Mouse (Mus musculus): ENCODE data around the gene Jpt1. TPM values are rescaled to one million over a fixed set of nuclear protein-coding genes. Genes with fewer than 3 reads are reported as not detected.
"Not testable (repeated sequence)": the region's sequence is repeated elsewhere in the genome, so short reads cannot be mapped to it uniquely, and the experiment has no call there.

Jpt1 gene
- polyA plus RNA-seq, 1 experiment from 2014 or later: 371 TPM

- Histone ChIP-seq H3K9me3 (ENCODE audit: control insufficient read depth, low read length) (no peaks in the 10 kb centered on the region), H3K4me2 (replicated peaks; ENCODE audit: low read depth) (peak overlapping the region; percentile 47; the same call in 1 of the 2 replicates), H3K36me3 (ENCODE audit: control insufficient read depth, insufficient read depth, low read length) (0 out of 2 replicates have a peak, but pooled peaks cover 9% of the 10 kb centered on the region), H3K9ac (ENCODE audit: low read length) (no peak overlapping the region), H3K4me1 (replicated peaks; ENCODE audit: control insufficient read depth, insufficient read depth) (no peaks in the 10 kb centered on the region), H3K4me3 (ENCODE audit: low read depth, low read length) (peak overlapping the region; percentile 87; the same call in 1 of the 2 replicates), H3K27me3 (ENCODE audit: control insufficient read depth, insufficient read depth, low read length) (no peaks in the 10 kb centered on the region), H3K27ac (replicated peaks) (peak overlapping the region; percentile 100)
- ATAC-seq (ENCODE audit: low FRiP score, low TSS enrichment) (no peak), DNase-seq (ENCODE audit: low spot score) (no peak)
- 81% methylated on average over 10 of the region's 10 CpGs for WGBS
- TF ChIP-seq EP300 (optimal IDR thresholded peaks at IDR 0.05): no peak
- TF ChIP-seq CTCF (IDR thresholded peaks at IDR 0.05; ENCODE audit: low read depth): peak; percentile 30; the same call in 1 of the 2 replicates
Measured at GRCm38 (mm10) chr11:115536856-115537568, 22.8 kb upstream of the Jpt1 start.

GRCm38 (mm10) chr11:115536038-115536681 lies 22.0 kb upstream of the Jpt1 start, which contains the start of gene Sumo2:
Gene Sumo2, minus strand, starts transcription at chr11:115536276.
- Histone ChIP-seq H3K9ac (ENCODE audit: low read length) (peak within 1 kb of the TSS; percentile 95), H3K4me2 (replicated peaks; ENCODE audit: low read depth) (peak within 1 kb of the TSS; percentile 81), H3K27ac (replicated peaks) (peak within 1 kb of the TSS; percentile 100), H3K36me3 (ENCODE audit: control insufficient read depth, insufficient read depth, low read length) (0 out of 2 replicates have a peak, but pooled peaks cover 9% of the 10 kb centered on the region), H3K9me3 (ENCODE audit: control insufficient read depth, low read length) (no peaks in the 10 kb centered on the region), H3K4me1 (replicated peaks; ENCODE audit: control insufficient read depth, insufficient read depth) (no peaks in the 10 kb centered on the region), H3K27me3 (ENCODE audit: control insufficient read depth, insufficient read depth, low read length) (no peaks in the 10 kb centered on the region), H3K4me3 (ENCODE audit: low read depth, low read length) (peak within 1 kb of the TSS; percentile 87)
- TF ChIP-seq CTCF (IDR thresholded peaks at IDR 0.05; ENCODE audit: low read depth) (peak; percentile 24; the same call in 1 of the 2 replicates), EP300 (optimal IDR thresholded peaks at IDR 0.05) (no peak)
- 1% methylated on average over 43 of the region's 70 CpGs for WGBS
- DNase-seq (ENCODE audit: low spot score): peak; percentile 99
- peak; percentile 89 for ATAC-seq (ENCODE audit: low FRiP score, low TSS enrichment)

GRCm38 (mm10) chr11:115535401-115536037 lies 21.3 kb upstream of the Jpt1 start:
- Histone ChIP-seq H3K36me3 (ENCODE audit: control insufficient read depth, insufficient read depth, low read length) (0 out of 2 replicates have a peak, but pooled peaks cover 9% of the 10 kb centered on the region), H3K27me3 (ENCODE audit: control insufficient read depth, insufficient read depth, low read length) (no peaks in the 10 kb centered on the region), H3K27ac (replicated peaks) (peak overlapping the region; percentile 100), H3K4me3 (ENCODE audit: low read depth, low read length) (peak overlapping the region; percentile 87), H3K9ac (ENCODE audit: low read length) (peak overlapping the region; percentile 95), H3K9me3 (ENCODE audit: control insufficient read depth, low read length) (no peaks in the 10 kb centered on the region), H3K4me1 (replicated peaks; ENCODE audit: control insufficient read depth, insufficient read depth) (no peaks in the 10 kb centered on the region), H3K4me2 (replicated peaks; ENCODE audit: low read depth) (peak overlapping the region; percentile 81)
- 0% methylated on average over 41 of the region's 84 CpGs for WGBS
- no peak for TF ChIP-seq EP300 (optimal IDR thresholded peaks at IDR 0.05)
- TF ChIP-seq CTCF (IDR thresholded peaks at IDR 0.05; ENCODE audit: low read depth): no peak
- DNase-seq (ENCODE audit: low spot score) (peak; percentile 76), ATAC-seq (ENCODE audit: low FRiP score, low TSS enrichment) (peak; percentile 84)

GRCm38 (mm10) chr11:115534759-115535371 lies 20.7 kb upstream of the Jpt1 start:
- Histone ChIP-seq H3K27me3 (ENCODE audit: control insufficient read depth, insufficient read depth, low read length) (no peaks in the 10 kb centered on the region), H3K4me2 (replicated peaks; ENCODE audit: low read depth) (peak overlapping the region; percentile 81), H3K4me1 (replicated peaks; ENCODE audit: control insufficient read depth, insufficient read depth) (no peaks in the 10 kb centered on the region), H3K9me3 (ENCODE audit: control insufficient read depth, low read length) (no peaks in the 10 kb centered on the region), H3K36me3 (ENCODE audit: control insufficient read depth, insufficient read depth, low read length) (0 out of 2 replicates have a peak, but pooled peaks cover 9% of the 10 kb centered on the region), H3K4me3 (ENCODE audit: low read depth, low read length) (peak overlapping the region; percentile 87), H3K27ac (replicated peaks) (peak overlapping the region; percentile 100), H3K9ac (ENCODE audit: low read length) (peak overlapping the region; percentile 95)
- ATAC-seq (ENCODE audit: low FRiP score, low TSS enrichment): no peak
- no peak for DNase-seq (ENCODE audit: low spot score)
- 2% methylated on average over 11 of the region's 11 CpGs for WGBS
- no peak for TF ChIP-seq CTCF (IDR thresholded peaks at IDR 0.05; ENCODE audit: low read depth)
- no peak for TF ChIP-seq EP300 (optimal IDR thresholded peaks at IDR 0.05)

GRCm38 (mm10) chr11:115526446-115526845 lies 12.3 kb upstream of the Jpt1 start:
- H3K27ac ChIP-seq (replicated peaks); H3K4me1 ChIP-seq (replicated peaks; ENCODE audit: control insufficient read depth, insufficient read depth); H3K9ac ChIP-seq (ENCODE audit: low read length); ATAC-seq (ENCODE audit: low FRiP score, low TSS enrichment); H3K4me3 ChIP-seq (ENCODE audit: low read depth, low read length); H3K4me2 ChIP-seq (replicated peaks; ENCODE audit: low read depth); H3K27me3 ChIP-seq (ENCODE audit: control insufficient read depth, insufficient read depth, low read length); DNase-seq (ENCODE audit: low spot score); H3K9me3 ChIP-seq (ENCODE audit: control insufficient read depth, low read length): not testable (repeated sequence)
- 59% methylated on average over 3 of the region's 3 CpGs for WGBS
- H3K36me3 ChIP-seq (ENCODE audit: control insufficient read depth, insufficient read depth, low read length): peaks cover 20% of the 10 kb centered on the region

All from stomach, postnatal 0 days (tissue).